Mouse (Mus musculus): Measurements from ENCODE around the gene Sox30. TPM values are rescaled to one million over a fixed set of nuclear protein-coding genes. Genes with fewer than 3 reads are reported as not detected.
"Not testable (repeated sequence)": the region's sequence is repeated elsewhere in the genome, so short reads cannot be mapped to it uniquely, and the experiment has no call there.

Sox30 gene
- total RNA-seq, 2 experiments from 2014 or later: 0.18 to 0.25 TPM

GRCm38 (mm10) chr11:45991604-45992003 is 11.5 kb downstream of the Sox30 start:
- peak; percentile 1 for DNase-seq (ENCODE audit: low spot score)
- intact Hi-C loops (cut with DNase I): no loop called here

GRCm38 (mm10) chr11:45992087-45992486 is 12.0 kb downstream of the Sox30 start:
- DNase-seq (ENCODE audit: low spot score): no peak
- intact Hi-C loops (cut with DNase I): no loop called here

- DNase-seq (ENCODE audit: low spot score): peak; percentile 12
- intact Hi-C loops (cut with DNase I): loop anchor here (5.0 kb wide), 2 partner anchors 36 to 201 kb away; partner anchors contain the start of gene Gm12166
Measured at GRCm38 (mm10) chr11:46016061-46016460, 36.0 kb downstream of the Sox30 start.

GRCm38 (mm10) chr11:46020246-46020645 is 40.1 kb downstream of the Sox30 start:
- no peak for DNase-seq (ENCODE audit: low spot score)
- intact Hi-C loops (cut with DNase I): no loop called here

- DNase-seq (ENCODE audit: low spot score): no peak
- intact Hi-C loops (cut with DNase I): no loop called here
Measured at GRCm38 (mm10) chr11:46021850-46022249, 41.7 kb downstream of the Sox30 start.

GRCm38 (mm10) chr11:46022983-46023382 is 42.9 kb downstream of the Sox30 start:
- no peak for DNase-seq (ENCODE audit: low spot score)
- intact Hi-C loops (cut with DNase I): no loop called here

- intact Hi-C loops (cut with DNase I): no loop called here
- no peak for DNase-seq (ENCODE audit: low spot score)
Measured at GRCm38 (mm10) chr11:46025962-46026392, 45.9 kb downstream of the Sox30 start.

- no peak for DNase-seq (ENCODE audit: low spot score)
- intact Hi-C loops (cut with DNase I): no loop called here
Measured at GRCm38 (mm10) chr11:46027952-46028814, 48.1 kb downstream of the Sox30 start.

- intact Hi-C loops (cut with DNase I): no loop called here
- DNase-seq (ENCODE audit: low spot score): no peak
Measured at GRCm38 (mm10) chr11:46029485-46029884, 49.4 kb downstream of the Sox30 start.

- intact Hi-C loops (cut with DNase I): no loop called here
- no peak for DNase-seq (ENCODE audit: low spot score)
Measured at GRCm38 (mm10) chr11:46030026-46030425, 49.9 kb downstream of the Sox30 start.

GRCm38 (mm10) chr11:46031470-46031869 is 51.4 kb downstream of the Sox30 start:
- intact Hi-C loops (cut with DNase I): no loop called here
- no peak for DNase-seq (ENCODE audit: low spot score)

- intact Hi-C loops (cut with DNase I): no loop called here
- no peak for DNase-seq (ENCODE audit: low spot score)
Measured at GRCm38 (mm10) chr11:46032956-46033355, 52.8 kb downstream of the Sox30 start.

GRCm38 (mm10) chr11:46036374-46036773 is 56.3 kb downstream of the Sox30 start:
- intact Hi-C loops (cut with DNase I): no loop called here
- no peak for DNase-seq (ENCODE audit: low spot score)

- no peak for DNase-seq (ENCODE audit: low spot score)
- intact Hi-C loops (cut with DNase I): no loop called here
Measured at GRCm38 (mm10) chr11:46038901-46039300, 58.8 kb downstream of the Sox30 start.

GRCm38 (mm10) chr11:46039335-46039734 is 59.2 kb downstream of the Sox30 start:
- DNase-seq (ENCODE audit: low spot score): no peak

GRCm38 (mm10) chr11:46040841-46041556 is 60.9 kb downstream of the Sox30 start:
- DNase-seq (ENCODE audit: low spot score): no peak
- intact Hi-C loops (cut with DNase I): no loop called here

More at GRCm38 (mm10) chr11:46039335-46039734, 59.2 kb downstream of the Sox30 start:
- intact Hi-C loops (cut with DNase I): no loop called here

- intact Hi-C loops (cut with DNase I): no loop called here
- DNase-seq (ENCODE audit: low spot score): no peak
Measured at GRCm38 (mm10) chr11:46041607-46042267, 61.6 kb downstream of the Sox30 start.

- intact Hi-C loops (cut with DNase I): no loop called here
- no peak for DNase-seq (ENCODE audit: low spot score)
Measured at GRCm38 (mm10) chr11:46044781-46045180, 64.7 kb downstream of the Sox30 start.

- no peak for DNase-seq (ENCODE audit: low spot score)
- intact Hi-C loops (cut with DNase I): no loop called here
Measured at GRCm38 (mm10) chr11:46047264-46047663, 67.2 kb downstream of the Sox30 start.

- not testable (repeated sequence) for DNase-seq (ENCODE audit: low spot score)
Measured at GRCm38 (mm10) chr11:46052105-46052659, 72.1 kb downstream of the Sox30 start, which contains the start of gene Gm12166. Gene Gm12166, minus strand, starts transcription at chr11:46052321.

More at GRCm38 (mm10) chr11:46052105-46052659, 72.1 kb downstream of the Sox30 start, which contains the start of gene Gm12166:
- intact Hi-C loops (cut with DNase I): loop anchor here (1.0 to 5.0 kb wide), 3 partner anchors 35 to 163 kb away; no protein-coding TSS in a partner anchor

All from heart, postnatal 25 days (tissue).